Mouse (Mus musculus): ENCODE data around the gene Serpinb6c. TPM values are rescaled to one million over a fixed set of nuclear protein-coding genes. Genes with fewer than 3 reads are reported as not detected.

The Serpinb6c gene
- polyA plus RNA-seq, 1 experiment from 2014 or later: 0.11 TPM

GRCm38 (mm10) chr13:33843308-33843707, 62.2 kb downstream of the Serpinb6c start, which contains the start of gene Serpinb6e:
Gene Serpinb6e (minus strand): TSS chr13:33843408.
- no peaks in the 10 kb centered on the region for H3K9me3 ChIP-seq (ENCODE audit: control insufficient read depth, low read length)
- no peak within 1 kb of the TSS for H3K9ac ChIP-seq (ENCODE audit: low read depth, low read length)
- no peak within 1 kb of the TSS for H3K4me2 ChIP-seq (ENCODE audit: low read length)
- H3K36me3 ChIP-seq (ENCODE audit: control insufficient read depth, insufficient read depth, low read length): no peaks in the 10 kb centered on the region
- no peaks in the 10 kb centered on the region for H3K4me1 ChIP-seq (ENCODE audit: control insufficient read depth, insufficient read depth, low read depth, low read length)
- no peak for ATAC-seq
- H3K4me3 ChIP-seq (ENCODE audit: low read length): no peak within 1 kb of the TSS
- no peaks in the 10 kb centered on the region for H3K27me3 ChIP-seq (replicated peaks; ENCODE audit: control insufficient read depth, insufficient read depth, low read length)
- no peak within 1 kb of the TSS for H3K27ac ChIP-seq (ENCODE audit: low read depth, low read length)
- WGBS: 56% methylated on average over 1 of the region's 1 CpGs

GRCm38 (mm10) chr13:33830751-33831150, 74.8 kb downstream of the Serpinb6c start:
- H3K27me3 ChIP-seq (replicated peaks; ENCODE audit: control insufficient read depth, insufficient read depth, low read length): no peaks in the 10 kb centered on the region
- no peak overlapping the region for H3K9ac ChIP-seq (ENCODE audit: low read depth, low read length)
- no peak overlapping the region for H3K27ac ChIP-seq (ENCODE audit: low read depth, low read length)
- 81% methylated on average over 2 of the region's 2 CpGs for whole genome bisulfite sequencing
- H3K4me3 ChIP-seq (ENCODE audit: low read length): no peak overlapping the region
- H3K4me2 ChIP-seq (ENCODE audit: low read length): no peak overlapping the region
- ATAC-seq: no peak
- H3K36me3 ChIP-seq (ENCODE audit: control insufficient read depth, insufficient read depth, low read length): no peaks in the 10 kb centered on the region
- H3K9me3 ChIP-seq (ENCODE audit: control insufficient read depth, low read length): no peaks in the 10 kb centered on the region
- H3K4me1 ChIP-seq (ENCODE audit: control insufficient read depth, insufficient read depth, low read depth, low read length): no peaks in the 10 kb centered on the region

Other genes starting within 250 kb of the Serpinb6c start
- not detected in 2 replicates for gene Serpinb6d, start 244.3 kb downstream of the Serpinb6c start, polyA plus RNA-seq (2015; fragmentation: Nextera tagmentation; extraction: Ambion mirVana)
- not detected in 2 replicates for gene Serpinb6e, start 62.3 kb downstream of the Serpinb6c start, polyA plus RNA-seq (2015; fragmentation: Nextera tagmentation; extraction: Ambion mirVana)
- 11.7 TPM in 2 replicates for gene Nqo2, start 59.0 kb upstream of the Serpinb6c start, polyA plus RNA-seq (2015; fragmentation: Nextera tagmentation; extraction: Ambion mirVana)
- gene Ripk1, start 96.7 kb upstream of the Serpinb6c start, polyA plus RNA-seq (2015; fragmentation: Nextera tagmentation; extraction: Ambion mirVana): 5.9 and 7.0 TPM in 2 replicates
- gene Serpinb6a, start 97.1 kb upstream of the Serpinb6c start, polyA plus RNA-seq (2015; fragmentation: Nextera tagmentation; extraction: Ambion mirVana): 40.0 and 42.2 TPM in 2 replicates
- 42.9 and 45.9 TPM in 2 replicates for gene Bphl, start 131.9 kb upstream of the Serpinb6c start, polyA plus RNA-seq (2015; fragmentation: Nextera tagmentation; extraction: Ambion mirVana)
- 3,415 and 3,905 TPM in 2 replicates for gene Tubb2a, start 172.3 kb upstream of the Serpinb6c start, polyA plus RNA-seq (2015; fragmentation: Nextera tagmentation; extraction: Ambion mirVana)
- 1,169 and 1,199 TPM in 2 replicates for gene Tubb2b, start 224.8 kb upstream of the Serpinb6c start, polyA plus RNA-seq (2015; fragmentation: Nextera tagmentation; extraction: Ambion mirVana)

Data from hindbrain, embryonic 16.5 days (tissue).